Mouse (Mus musculus): ENCODE results near the gene Enkd1.

Enkd1 gene

DNA sequence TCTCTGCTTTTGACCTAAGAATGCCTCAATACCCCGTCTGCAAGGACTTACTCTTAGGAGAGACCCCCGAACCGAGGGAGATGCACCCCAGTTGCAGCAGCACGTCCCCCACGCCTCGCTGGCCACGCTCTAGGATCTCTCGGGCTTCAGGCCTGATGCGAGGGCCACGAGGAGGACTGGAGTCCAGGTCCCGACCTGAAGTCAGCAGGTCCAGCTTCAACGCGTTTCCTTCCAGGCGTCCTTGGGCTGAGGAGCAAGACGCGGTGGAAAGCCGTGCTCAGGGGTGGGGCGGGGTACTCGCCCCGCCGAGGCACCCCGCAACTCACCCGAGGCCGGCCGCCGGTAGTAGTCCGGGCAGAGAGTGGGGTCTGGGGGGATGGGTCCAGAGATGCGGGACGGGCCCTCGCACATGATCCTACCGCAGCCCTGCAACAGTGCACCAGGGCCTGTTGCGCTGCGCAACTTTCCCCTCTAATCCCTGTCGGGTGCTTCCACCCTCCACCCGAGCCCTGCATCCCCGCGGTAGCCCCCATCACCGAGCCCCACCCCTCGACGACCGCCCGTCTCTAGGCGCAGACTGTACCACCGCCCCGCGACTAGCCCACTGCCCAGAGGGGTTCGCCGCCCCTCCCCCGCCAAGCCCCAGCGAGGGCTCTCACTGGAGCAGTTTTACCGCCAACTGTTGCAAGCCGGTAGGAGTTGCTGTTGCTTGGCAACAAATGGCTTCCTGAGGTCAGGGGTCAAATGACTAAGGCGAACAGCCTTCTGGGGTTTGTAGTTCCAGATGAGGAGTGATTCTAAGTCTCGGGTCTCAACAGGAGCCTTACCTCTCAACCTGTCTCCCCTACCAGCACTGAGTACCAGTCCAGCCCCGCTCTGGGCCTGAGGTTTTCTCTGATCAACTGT lies at the start of gene Enkd1, which contains the start of gene 4933405L10Rik:
TSS of gene Enkd1 (minus strand) at position 713 of the 906 bp plus-strand sequence.
TSS of gene 4933405L10Rik (plus strand) at position 158 of the 906 bp plus-strand sequence.
- peak; percentile 89 for DNase-seq (ENCODE audit: low spot score)

DNA sequence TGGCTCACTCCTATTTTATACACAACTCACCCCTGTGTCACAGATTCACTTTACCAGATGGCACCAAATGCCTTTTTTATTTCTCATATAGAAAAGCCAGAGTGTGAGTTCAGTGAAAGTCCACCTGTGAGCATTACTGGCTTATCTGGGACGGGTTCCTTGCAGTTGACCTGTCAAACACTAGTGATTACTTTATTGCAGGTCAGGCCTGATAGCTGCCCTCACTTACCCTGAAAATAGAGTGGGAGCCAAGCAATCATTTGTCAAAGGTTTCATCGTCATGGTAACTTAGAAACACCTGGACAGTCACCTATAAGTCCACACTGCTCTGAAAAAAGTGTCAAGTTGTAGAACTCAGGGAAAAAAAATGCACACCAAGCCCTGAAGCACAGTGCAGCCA lies 46.7 kb upstream of the Enkd1 start:
- peak; percentile 40 for DNase-seq (ENCODE audit: low spot score)

DNA sequence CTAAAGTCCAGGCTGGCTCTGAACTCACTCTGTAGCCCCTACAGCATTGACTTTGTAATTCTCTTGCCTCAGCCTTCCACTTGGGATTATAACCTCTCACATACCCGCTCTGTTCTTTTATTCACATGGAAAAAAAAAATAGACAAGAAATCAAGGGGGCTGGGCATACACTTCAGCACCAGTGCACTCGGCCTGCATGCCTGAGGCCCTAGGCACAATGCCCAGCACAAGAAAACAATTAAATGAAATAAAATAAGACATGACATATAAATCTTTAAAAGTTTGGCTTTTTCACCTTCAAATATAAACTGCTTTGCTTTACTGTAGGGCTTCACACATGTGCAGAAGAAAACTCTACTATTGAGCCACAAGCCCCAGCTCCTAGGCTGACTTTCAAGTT lies 45.9 kb upstream of the Enkd1 start:
- DNase-seq (ENCODE audit: low spot score), result no peak

- peak; percentile 49 for DNase-seq (ENCODE audit: low spot score)
Observed at GRCm38 (mm10) chr8:105750606-105751005, 42.6 kb upstream of the Enkd1 start.

DNA sequence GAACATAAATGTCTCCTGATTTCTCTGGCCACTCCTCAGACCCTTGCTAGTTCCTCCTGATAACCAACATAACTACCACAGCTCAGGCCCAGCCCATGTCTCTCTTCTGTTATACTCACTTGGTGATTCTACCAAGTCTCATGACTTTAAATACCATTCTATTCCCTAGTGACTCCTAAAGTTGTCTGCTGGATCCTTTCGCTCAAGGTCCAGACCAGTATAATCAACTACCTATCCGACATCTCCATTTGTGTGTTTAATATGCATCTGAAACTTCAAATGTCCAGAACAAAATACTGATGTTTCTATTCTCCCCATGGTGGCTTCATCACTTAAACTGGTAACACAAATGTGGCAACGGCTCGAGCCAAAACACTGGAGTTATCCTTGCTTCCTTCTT lies 35.3 kb upstream of the Enkd1 start:
- DNase-seq (ENCODE audit: low spot score), result no peak

GRCm38 (mm10) chr8:105739216-105739615 lies 31.2 kb upstream of the Enkd1 start:
- no peak for DNase-seq (ENCODE audit: low spot score)

DNA sequence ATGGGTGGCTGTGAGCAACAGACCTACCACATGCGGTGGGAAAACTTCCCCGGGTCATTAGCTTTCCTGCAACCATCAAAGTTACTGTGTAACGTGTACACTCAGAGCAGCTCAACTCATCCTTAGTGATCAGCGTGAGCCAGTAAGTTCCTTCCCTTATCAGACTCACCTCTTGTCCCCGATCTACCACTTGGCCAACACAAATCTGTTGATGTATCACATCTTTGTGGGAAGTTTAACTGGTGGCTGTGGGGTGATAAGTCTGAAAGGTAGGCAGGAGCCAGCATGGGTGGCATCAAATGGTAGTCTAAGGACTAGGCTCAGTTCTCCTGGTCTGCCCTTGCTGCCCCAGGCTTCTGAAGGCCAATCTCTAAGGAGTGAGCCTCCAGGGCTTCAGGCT lies 24.2 kb upstream of the Enkd1 start:
- no peak for DNase-seq (ENCODE audit: low spot score)

DNA sequence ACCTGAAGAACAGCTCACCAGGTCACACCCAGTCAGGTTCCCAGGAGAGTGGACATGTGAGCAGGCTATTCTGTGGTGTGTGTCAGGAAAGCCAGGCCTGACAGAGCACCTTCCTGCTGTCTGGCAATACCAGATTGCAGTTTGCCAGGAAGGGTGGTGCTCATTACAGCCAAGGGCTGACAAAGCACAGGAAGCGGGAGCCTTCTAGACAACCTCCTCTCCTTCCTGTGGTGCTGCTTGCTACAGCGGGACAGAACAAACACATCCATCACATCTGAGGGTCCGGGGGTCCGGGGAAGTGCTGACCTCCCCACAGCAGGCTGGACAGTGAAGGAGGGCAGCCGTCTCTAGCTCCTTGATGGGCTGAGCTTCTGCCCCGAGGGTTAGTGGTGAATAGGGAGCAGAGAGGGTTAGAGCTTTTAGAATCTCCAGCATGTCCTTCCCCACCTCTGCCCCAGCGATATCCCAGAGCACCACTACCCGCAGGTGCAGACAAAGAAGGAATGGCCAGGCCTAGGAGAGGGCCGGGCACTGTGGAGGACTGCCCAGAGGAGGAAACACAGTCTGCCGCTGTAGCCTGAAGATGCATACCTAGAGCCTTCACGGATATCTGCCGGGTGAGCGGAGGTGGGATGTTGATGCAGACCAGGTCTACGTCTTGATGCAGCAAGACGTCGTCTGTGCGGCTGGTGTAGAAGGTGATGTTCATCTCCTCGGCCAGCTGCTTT lies 19.6 kb upstream of the Enkd1 start:
- no peak for DNase-seq (ENCODE audit: low spot score)

- DNase-seq (ENCODE audit: low spot score), result no peak
Observed at GRCm38 (mm10) chr8:105725726-105726125, 17.7 kb upstream of the Enkd1 start.

- DNase-seq (ENCODE audit: low spot score), result no peak
Observed at GRCm38 (mm10) chr8:105722861-105723260, 14.9 kb upstream of the Enkd1 start.

DNA sequence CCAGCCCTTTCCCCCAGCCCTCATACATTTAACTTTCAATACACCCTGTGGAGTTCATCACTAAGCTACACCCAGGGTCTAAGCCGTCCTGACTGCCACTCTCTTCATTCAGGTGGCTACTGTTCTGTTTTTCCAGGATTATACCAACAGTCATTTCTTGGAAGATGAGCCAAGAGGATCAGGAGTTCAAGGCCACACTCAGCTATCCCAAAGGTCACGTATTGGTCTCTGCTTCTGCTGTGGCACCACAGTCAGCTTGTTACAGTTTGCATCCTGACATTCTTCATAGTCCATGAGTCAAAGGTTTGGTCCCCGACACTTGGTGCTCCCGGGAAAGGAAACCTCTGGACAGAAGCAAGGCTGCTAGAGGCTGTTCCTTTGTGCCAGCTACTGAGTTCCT lies 11.6 kb upstream of the Enkd1 start:
- no peak for DNase-seq (ENCODE audit: low spot score)

GRCm38 (mm10) chr8:105716302-105716945 lies 8.4 kb upstream of the Enkd1 start:
- DNase-seq (ENCODE audit: low spot score), result no peak

- DNase-seq (ENCODE audit: low spot score), result no peak
Observed at GRCm38 (mm10) chr8:105715042-105715441, 7.0 kb upstream of the Enkd1 start.

- peak; percentile 70 for DNase-seq (ENCODE audit: low spot score)
Observed at GRCm38 (mm10) chr8:105714139-105714538, 6.1 kb upstream of the Enkd1 start.

GRCm38 (mm10) chr8:105712286-105712685 lies 4.3 kb upstream of the Enkd1 start:
- no peak for DNase-seq (ENCODE audit: low spot score)

- DNase-seq (ENCODE audit: low spot score), result no peak
Observed at GRCm38 (mm10) chr8:105709317-105709716, 1.3 kb upstream of the Enkd1 start.

- DNase-seq (ENCODE audit: low spot score), result no peak
Observed at GRCm38 (mm10) chr8:105708675-105709074, 665 bp upstream of the Enkd1 start.

DNA sequence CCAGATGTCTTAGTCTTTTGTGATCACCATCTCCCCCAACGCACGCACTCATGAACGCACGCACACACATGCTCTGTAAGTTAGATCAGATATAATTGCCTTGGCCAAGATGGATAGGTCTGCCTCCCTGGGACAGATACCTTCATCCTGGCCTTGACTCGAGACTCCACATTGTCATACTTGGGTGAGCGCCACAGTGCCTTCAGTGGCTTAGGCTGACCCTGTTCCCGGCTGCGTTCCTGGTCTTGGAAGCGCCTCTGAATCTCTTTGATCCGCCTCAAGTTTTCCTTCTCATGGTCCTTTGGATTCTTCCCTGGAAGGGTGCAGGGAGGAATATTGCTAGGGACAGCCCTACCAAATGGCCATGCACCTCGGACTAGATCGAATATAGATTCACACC lies 1.6 kb downstream of the Enkd1 start:
- no peak for DNase-seq (ENCODE audit: low spot score)

GRCm38 (mm10) chr8:105704955-105705354 lies 3.1 kb downstream of the Enkd1 start:
- no peak for DNase-seq (ENCODE audit: low spot score)

- DNase-seq (ENCODE audit: low spot score), result no peak
Observed at GRCm38 (mm10) chr8:105704146-105704812, 3.7 kb downstream of the Enkd1 start.

DNA sequence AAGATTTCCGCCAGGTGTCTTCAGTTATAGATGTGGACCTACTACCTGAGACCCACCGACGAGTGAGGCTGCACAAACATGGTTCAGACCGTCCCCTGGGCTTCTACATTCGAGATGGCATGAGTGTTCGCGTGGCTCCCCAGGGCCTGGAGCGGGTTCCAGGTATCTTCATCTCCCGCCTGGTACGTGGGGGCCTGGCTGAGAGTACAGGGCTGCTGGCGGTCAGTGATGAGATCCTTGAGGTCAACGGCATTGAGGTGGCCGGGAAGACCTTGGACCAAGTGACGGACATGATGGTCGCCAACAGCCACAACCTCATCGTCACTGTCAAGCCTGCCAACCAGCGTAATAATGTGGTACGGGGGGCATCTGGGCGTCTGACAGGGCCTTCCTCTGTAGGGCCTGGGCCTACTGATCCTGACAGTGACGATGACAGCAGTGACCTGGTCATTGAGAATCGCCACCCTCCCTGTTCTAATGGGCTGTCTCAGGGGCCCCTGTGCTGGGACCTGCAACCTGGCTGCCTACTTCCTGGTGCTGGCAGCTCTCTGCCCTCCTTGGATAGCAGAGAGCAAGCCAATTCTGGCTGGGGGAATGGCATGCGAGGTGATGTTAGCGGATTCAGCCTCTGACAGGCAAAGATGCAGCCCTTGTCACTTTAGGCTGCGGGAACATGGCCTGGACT lies 5.1 kb downstream of the Enkd1 start:
- no peak for DNase-seq (ENCODE audit: low spot score)
